Mouse (Mus musculus) cerebellum, adult 2 months (tissue): ENCODE measurements around the gene Thsd4.

ENCODE experiments used
- CTCF ChIP-seq: fragments of 200-500 bp; IDR thresholded peaks from 2 replicates; pipeline ENCODE4 v1.5.1; 2011; ENCODE audit warnings: low read depth, mild to moderate bottlenecking, control low read depth, low read length, moderate library complexity, borderline replicate concordance; ENCODE audit not compliant: insufficient read depth
- POLR2A ChIP-seq: fragments of 200-500 bp; IDR thresholded peaks from 2 replicates; pipeline ENCODE4 v1.6.1; 2011; ENCODE audit warnings: low read length, control low read depth, borderline replicate concordance; ENCODE audit not compliant: insufficient read depth

GRCm38 (mm10) chr9:60324716-60325115, 197.1 kb downstream of the Thsd4 start:
- no peak for TF ChIP-seq CTCF
- TF ChIP-seq POLR2A = no peak
